Mouse (Mus musculus): ENCODE measurements at regions not wholly inside any gene's neighbourhood (a gene's known extent, or its start where the extent isn't known, plus 50 kb on each side); places are given as distances from the start of the nearest gene placed in this dataset.

- intact Hi-C loops (cut with DNase I), result no loop called here
- no peak for DNase-seq (ENCODE audit: extremely low spot score in 1 of 2, low spot score in 2 of 2)
Measured at GRCm38 (mm10) chr13:47700556-47700955, 560.5 kb upstream of the Id4 start.

DNA sequence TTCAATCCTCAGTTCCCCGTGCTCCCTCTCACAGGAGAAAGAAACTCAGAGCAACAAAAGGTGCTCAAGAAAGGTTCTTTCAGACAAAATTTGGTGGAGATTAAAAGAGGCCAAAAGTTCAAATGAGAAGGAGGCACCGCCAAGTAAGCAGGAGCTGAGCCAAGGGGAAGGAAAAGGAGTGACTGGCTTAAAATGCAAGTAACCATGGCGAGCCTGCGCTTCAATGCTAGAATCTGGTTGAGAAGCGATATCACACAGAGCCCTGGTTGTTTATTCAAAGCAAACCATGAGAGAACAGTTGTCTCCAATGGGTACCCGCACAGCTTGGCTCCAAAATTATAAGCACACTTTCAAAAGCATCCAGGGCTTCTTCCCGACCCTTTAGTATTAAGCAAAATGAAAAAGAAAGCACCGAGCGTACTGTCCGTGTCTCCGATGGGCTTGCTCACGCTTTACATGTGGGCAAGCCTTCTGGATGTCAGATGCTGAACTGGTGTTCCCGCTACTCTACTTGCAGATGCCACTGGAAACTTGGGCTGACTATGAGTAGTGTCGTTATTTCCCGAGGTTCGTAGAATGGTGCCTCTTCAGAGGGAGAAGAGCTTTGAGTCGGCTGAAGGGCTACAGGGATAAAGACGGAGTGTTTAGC is 552.9 kb upstream of the Id4 start:
- intact Hi-C loops (cut with DNase I), result no loop called here

GRCm38 (mm10) chr13:47709323-47709722 is 551.7 kb upstream of the Id4 start:
- intact Hi-C loops (cut with DNase I), result no loop called here
- DNase-seq (ENCODE audit: extremely low spot score in 1 of 2, low spot score in 2 of 2), result no peak

More for the DNA sequence above, 552.9 kb upstream of the Id4 start:
- DNase-seq (ENCODE audit: extremely low spot score in 1 of 2, low spot score in 2 of 2), result peak; percentile 45 to 69

GRCm38 (mm10) chr13:47712507-47712906 is 548.5 kb upstream of the Id4 start:
- intact Hi-C loops (cut with DNase I), result no loop called here
- DNase-seq (ENCODE audit: extremely low spot score in 1 of 2, low spot score in 2 of 2), result no peak

DNA sequence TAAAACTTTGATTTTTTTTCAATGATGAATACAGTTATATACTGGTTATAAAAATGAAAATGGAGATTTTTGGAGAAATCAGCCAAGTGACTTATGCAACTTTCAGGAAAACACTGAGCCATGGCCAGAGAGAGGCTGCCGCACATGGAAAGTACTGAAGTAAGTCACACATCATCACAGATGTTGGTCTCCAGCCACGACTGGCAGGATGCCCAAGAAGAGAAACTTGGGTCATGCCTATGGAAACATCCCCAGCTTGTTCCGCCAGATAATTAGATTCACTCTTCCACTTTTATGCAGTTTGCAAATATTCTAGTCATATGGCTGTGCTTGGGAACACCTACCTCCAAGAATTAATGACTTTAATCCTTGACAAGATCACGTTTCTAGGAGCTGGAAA is 544.8 kb upstream of the Id4 start:
- DNase-seq (ENCODE audit: extremely low spot score in 1 of 2, low spot score in 2 of 2), result peak in 1 of 2 experiments; percentile 21

DNA sequence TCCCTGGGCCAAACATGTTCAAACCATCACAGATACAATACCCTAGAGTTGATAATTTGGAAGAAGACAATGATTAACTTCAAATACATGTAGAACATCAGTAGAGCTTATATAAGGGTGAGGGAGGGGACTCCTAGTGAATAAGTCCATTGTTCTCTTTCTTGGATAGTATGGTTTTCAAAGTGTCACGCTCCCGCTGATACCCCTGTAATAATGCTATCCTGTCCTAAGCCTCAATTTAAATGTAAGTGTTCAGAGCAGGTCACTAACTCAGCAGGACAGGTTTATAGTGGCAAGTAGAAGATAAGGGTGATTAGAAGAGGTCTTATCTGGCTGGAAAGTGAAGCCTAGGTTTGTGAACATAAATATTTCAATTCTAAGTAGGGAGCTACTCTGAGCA is 540.4 kb upstream of the Id4 start:
- no peak for DNase-seq (ENCODE audit: extremely low spot score in 1 of 2, low spot score in 2 of 2)
- intact Hi-C loops (cut with DNase I), result no loop called here

More for the DNA sequence above, 544.8 kb upstream of the Id4 start:
- intact Hi-C loops (cut with DNase I), result no loop called here

DNA sequence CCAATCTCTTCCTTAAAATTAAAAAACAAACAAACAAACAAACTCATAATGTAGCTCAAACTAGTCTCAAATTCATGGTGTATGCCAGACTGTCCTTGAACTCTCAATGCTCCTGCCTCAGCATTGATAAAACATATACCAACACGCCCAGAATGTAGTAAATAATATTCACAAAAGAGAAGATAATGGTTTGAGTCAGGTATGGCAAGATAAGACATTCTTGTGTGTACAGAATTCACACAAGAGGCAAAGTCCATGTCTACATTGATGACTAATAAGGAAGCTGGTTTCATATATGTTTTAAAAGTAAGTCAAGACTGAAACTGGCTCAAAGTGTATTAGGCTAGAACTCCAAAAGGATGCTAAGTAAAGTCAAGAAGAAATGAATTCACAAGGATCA is 526.6 kb upstream of the Id4 start:
- DNase-seq (ENCODE audit: extremely low spot score in 1 of 2, low spot score in 2 of 2), result no peak
- intact Hi-C loops (cut with DNase I), result no loop called here

GRCm38 (mm10) chr13:47735426-47736063 is 525.5 kb upstream of the Id4 start:
- DNase-seq (ENCODE audit: extremely low spot score in 1 of 2, low spot score in 2 of 2), result no peak

GRCm38 (mm10) chr13:47748906-47749305 is 512.1 kb upstream of the Id4 start:
- intact Hi-C loops (cut with DNase I), result no loop called here
- no peak for DNase-seq (ENCODE audit: extremely low spot score in 1 of 2, low spot score in 2 of 2)

More at GRCm38 (mm10) chr13:47735426-47736063, 525.5 kb upstream of the Id4 start:
- intact Hi-C loops (cut with DNase I), result no loop called here

GRCm38 (mm10) chr13:47751033-47751432 is 510.0 kb upstream of the Id4 start:
- DNase-seq (ENCODE audit: extremely low spot score in 1 of 2, low spot score in 2 of 2), result no peak
- intact Hi-C loops (cut with DNase I), result no loop called here

DNA sequence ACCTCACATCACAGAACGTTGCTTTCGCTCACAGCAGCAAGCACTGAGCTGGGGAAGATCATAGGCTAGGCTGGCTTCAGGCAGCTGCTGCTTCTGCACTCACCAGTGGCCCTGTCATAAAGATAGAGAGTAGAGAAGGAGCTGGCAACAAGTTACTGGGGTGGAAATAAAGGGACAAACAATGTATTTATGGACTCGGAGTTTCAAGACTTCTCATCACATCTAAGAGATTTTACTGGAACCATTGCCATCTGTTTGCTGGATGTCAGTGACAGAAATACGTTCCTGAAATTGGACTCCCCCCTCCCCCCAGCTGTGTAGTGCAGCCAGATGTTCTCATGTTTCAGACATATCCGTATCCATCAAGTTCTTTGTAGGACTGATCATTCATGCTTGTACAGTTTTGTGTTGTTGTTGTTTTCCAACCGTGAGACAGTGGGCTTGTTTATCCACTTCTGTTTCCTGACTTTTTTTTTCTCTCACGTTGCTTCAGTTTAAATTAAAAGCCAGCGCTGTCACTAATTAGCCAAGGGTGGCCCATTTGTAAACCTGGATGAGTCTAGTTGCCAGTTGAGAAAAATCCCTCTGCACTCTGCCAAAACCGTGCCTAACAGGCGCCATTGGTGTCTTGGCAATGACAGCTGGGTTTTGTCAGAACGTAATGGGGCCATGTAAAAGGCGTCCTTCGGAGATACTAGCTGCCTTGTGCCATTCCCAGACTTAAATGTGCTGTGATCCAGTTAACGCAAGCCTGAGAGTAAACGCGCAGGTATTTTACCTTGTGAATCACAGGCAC is 496.0 kb upstream of the Id4 start:
- no peak for DNase-seq (ENCODE audit: extremely low spot score in 1 of 2, low spot score in 2 of 2)
- intact Hi-C loops (cut with DNase I), result no loop called here

GRCm38 (mm10) chr13:47768963-47769527 is 492.0 kb upstream of the Id4 start:
- DNase-seq (ENCODE audit: extremely low spot score in 1 of 2, low spot score in 2 of 2), result no peak
- intact Hi-C loops (cut with DNase I), result no loop called here

DNA sequence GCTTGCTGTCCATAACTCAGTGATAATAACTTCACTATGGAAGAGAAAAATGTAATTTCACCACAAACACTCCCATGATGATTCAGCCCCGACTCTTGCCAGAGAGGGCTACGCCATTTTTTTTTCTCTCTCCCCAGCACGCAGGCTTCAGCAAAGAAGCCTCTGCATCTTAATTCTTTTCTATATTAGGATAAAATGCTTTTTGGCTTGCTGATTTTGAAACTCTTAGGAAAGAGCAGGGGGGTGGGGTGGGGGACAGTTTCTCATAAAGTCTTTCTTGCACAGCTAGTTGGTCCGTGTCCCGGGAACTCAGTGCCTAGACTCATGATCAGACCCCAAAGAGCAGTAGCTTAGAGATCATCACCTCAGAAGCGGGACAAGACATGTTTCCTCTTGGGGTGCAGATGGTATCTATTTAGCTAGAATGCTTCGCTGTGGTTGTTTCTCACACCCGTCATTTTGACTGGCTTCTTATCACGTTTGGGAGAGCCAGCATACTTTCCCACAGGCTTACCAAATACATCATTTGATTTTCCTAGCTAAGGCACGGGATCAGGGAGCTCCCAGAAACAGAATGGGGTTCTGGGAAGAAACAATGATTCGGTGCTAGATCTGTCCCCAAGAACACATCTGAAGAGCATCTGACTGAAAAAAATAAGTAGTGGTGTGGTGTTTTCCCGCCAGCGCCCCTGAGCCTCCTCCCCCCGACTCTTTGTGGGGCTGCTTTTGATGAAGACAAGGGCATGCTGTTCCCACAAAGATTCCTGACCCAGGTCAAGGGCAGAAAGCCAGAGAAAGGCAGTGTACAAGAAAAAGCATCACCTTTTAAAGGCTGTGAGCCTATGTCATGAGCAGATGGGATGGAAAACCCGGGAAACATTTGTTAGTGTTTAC is 483.6 kb upstream of the Id4 start:
- intact Hi-C loops (cut with DNase I), result no loop called here
- no peak for DNase-seq (ENCODE audit: extremely low spot score in 1 of 2, low spot score in 2 of 2)

GRCm38 (mm10) chr13:47778218-47779009 is 482.6 kb upstream of the Id4 start:
- intact Hi-C loops (cut with DNase I), result no loop called here
- DNase-seq (ENCODE audit: extremely low spot score in 1 of 2, low spot score in 2 of 2), result no peak

DNA sequence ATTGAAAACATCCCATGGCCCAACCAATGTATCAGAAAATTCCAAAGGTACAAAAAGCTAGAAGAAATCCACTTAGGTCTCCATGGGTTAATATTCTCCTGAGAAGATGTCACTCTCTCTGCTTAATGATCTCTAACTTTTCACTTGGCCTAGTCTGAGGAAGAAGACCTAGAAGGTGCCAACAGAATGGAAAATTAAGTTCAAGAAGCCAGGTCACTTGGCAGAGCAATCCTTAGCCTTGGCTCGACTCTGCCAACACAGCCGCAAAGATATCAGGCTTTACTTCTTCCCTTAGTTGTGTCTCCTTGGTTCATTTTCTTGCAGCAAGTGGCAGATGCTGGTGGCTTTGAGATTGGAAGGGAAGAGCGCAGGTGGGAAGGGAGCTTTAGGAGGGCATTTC is 476.6 kb upstream of the Id4 start:
- DNase-seq (ENCODE audit: extremely low spot score in 1 of 2, low spot score in 2 of 2), result no peak
- intact Hi-C loops (cut with DNase I), result no loop called here

GRCm38 (mm10) chr13:47797859-47798258 is 463.2 kb upstream of the Id4 start:
- intact Hi-C loops (cut with DNase I), result no loop called here
- no peak for DNase-seq (ENCODE audit: extremely low spot score in 1 of 2, low spot score in 2 of 2)

DNA sequence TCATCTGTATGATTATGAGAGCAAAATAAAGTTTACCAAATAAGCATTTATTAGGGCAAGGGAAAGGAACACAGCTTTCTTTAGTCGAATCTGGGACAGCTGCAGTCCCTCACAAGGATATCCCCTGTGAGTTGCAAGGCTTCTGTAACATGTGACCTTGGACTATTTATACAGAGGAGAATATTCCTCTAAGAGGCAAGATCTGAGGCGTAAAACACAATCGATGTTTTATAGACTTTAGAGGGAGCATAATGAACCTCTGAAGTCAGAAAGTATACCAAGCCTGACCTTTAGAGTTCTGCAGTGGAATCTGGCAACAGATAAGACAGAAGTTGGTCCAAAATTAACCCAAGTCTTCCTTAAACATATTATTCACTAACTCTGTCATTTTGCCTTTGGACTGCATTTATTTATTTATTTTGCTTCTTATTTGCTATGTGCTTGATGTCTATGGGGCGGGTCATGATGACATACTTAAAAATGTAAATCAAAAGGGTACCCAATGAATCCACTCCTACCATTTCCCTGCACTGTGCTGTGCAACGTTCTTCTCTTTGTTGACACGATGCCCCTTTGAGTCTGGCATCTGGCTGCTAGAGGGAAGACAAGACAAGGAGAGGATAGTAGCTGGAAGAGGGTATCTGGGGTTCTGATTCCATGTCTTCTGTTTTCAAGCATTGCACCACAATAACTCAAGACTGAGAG is 449.2 kb upstream of the Id4 start:
- no peak for DNase-seq (ENCODE audit: extremely low spot score in 1 of 2, low spot score in 2 of 2)
- intact Hi-C loops (cut with DNase I), result no loop called here
